Mouse (Mus musculus) heart, postnatal 36 days (tissue): ENCODE data around the gene Samd13. TPM values are rescaled to one million over a fixed set of nuclear protein-coding genes. Genes with fewer than 3 reads are reported as not detected.

ENCODE experiments used
- DNase-seq, 2 experiments: peaks; one replicate each; pipeline ENCODE4 v3.0.0; 2021 to 2022
- intact Hi-C: fragments of 180-260 bp; cut with DNase I; formaldehyde crosslinking; loops from one replicate; pipeline ENCODE4 v1.15.1; 2025
- total RNA-seq, 2 experiments: library from RNA; stranded (reverse); gene quantifications; 2 replicates each; pipeline ENCODE4 v1.2.3; 2021

Samd13 gene
- 1 to 10 TPM; 1.6 to 2.4 TPM for total RNA-seq

DNA sequence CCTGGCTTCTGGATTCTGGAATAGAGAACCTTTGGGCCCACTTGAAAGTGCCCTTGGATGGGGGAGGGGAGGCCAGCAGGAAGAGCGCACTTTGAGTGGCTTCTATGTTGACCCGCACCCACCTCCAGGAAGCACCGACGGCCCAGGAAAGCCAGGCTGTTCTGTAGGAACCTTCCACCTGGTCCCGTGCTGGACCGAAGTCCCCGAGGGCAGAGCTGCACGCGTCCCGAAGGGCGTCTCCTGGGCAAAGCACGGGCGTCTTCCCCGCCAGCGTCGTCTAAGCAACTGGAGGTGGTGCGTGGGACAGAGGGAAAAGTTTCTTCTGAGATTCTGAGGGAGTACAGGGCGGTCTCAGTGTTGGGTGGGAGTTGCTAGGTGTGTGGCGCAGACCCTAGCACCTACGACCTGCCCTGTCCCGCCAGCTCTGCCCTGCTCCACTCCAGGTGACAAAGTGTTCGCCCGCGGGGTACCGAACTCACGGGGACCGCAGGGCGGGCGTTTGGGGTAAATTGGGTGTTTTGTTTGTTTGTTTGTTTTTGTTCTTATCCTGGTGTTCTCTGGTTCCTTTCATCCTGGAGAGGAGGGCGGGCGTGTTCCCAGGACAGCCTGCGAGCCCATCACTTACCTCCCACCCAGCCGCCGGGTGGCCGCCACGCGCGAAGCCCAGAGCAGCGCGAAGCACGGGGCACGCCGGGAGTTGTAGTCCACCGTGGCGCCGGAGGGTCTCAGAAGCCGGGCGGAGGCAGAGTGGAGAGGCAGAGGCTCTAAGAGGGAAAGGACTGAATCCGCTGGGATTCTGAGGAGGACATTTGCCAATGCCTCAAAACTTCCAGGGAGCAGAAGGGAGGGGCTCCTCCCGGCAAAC lies at the start of gene Samd13:
TSS of gene Samd13 (minus strand) at position 782 of the 865 bp plus-strand sequence.
- intact Hi-C loops = loop anchor here (5.0 to 10.0 kb wide), 2 partner anchors 97 to 120 kb away; no protein-coding TSS in a partner anchor
- DNase-seq = peak; percentile 64 to 72

DNA sequence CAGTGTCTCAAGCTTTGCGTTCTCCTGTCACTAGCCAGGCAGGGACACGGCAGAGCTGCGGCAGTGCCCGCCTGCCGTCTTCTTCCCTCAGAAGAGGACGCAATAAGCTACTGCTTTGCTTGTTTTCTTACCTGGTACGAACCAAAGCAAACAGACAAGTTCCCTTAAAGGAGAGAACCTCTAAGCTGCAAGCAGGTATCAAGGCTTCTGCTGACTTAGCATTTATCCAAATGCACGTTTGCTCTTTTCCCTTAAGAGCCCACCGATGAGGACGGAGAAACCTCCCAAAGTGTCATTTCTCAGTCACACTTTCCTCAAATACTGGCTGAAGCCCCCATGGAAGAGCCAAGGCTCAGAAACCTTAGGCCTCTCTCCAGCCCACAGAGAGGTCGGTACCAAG lies 46.1 kb upstream of the Samd13 start:
- DNase-seq = no peak

DNA sequence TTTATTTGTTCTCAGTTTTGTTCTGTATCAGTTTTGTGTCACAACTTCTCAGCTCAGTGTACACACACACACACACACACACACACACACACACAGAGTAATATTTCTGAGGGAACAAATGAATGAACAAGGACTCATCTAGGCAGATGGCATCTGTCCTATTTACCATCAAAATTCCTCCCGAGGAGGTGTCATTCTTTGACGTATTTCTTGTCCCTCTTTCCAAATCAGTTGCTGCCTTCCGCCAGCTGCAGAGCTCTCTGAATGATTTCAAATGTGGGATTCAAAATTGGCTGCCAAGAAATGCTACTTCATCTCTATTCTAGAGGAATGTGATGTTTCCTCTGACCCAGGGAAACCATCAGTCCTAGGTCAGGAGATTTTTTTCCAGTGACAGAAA lies 37.6 kb upstream of the Samd13 start:
- intact Hi-C loops = no loop called here
- no peak for DNase-seq

More for the DNA sequence above, 46.1 kb upstream of the Samd13 start:
- intact Hi-C loops = loop anchor here (5.0 kb wide), 1 partner anchor 164 kb away; no protein-coding TSS in a partner anchor

DNA sequence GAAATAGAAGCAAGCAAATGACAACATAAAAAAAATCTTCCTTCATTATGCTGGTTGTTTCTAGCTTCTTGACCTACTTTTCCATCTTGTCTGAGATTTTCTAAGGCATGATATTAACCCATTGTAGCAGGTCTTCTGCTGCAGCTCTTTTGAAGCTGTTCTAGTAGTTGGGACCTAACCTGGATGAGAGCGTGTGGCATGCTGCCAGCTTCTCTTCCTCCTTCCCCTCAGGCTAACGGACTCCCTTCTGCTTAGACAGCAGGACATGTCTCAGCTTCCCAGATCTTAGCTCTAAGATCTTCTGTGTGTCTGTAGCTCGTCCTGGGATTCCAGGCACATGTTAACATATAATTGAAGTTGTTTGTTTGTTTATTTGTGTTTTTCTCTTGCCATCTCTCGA lies 34.3 kb upstream of the Samd13 start:
- DNase-seq = no peak
- intact Hi-C loops = no loop called here

DNA sequence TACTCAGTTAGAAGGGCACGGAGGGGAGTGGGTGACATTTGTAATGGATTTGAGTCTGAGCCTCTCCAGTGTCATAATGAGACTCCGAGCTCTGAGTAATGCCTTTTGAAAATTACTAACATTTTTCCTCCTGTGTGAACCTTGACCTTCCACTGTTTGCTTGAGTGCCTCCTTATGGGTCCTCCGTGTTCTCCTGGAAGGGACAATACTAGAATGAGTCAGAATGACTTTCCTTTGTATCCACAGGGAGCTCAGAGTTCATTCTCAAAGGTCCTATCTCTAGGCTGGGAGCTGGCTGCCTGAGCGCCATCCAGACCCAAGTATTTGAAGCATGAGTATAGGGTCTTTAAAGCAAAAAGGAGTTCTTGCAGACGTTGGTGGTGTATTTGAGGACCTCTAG lies 32.9 kb upstream of the Samd13 start:
- intact Hi-C loops = no loop called here
- no peak for DNase-seq

DNA sequence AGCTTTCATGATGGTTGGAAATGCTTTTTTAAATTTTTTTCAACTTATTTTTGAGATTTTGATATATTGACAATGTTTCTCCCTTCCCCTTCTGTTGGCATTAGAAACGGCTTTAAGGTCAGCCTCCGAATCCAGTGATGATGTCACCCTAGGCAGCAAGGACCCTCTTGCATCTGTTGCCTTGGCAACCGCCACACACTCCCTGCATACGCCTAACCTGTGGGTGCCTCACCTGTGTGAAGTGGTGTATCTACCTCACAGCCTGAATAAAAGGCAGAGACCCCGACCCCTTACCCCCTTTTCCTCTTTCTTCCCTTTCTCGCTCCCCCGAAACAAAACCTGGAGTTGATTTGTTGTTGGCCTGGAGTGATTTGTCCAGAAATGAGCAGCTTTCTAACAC lies 26.9 kb upstream of the Samd13 start:
- intact Hi-C loops = no loop called here

DNA sequence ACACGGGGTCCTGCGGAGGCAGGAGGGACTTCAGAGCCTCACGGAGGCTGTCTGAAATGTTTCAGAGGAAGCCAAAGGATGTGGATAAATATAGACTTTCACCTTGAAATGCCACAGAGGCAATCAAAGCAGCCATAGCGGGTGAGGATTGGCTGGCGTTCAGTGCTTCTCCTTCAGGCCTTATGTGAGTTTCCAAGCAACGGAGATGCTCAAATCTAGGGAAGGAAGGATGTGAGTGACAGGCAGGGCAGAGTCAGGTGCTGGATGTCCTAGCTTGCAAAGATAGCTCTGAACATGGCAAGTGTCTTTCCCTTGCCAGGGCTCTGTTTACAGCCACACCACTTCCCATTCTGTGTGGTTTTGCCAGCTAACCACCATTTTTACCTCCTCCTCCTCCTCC lies 26.2 kb upstream of the Samd13 start:
- intact Hi-C loops = no loop called here
- no peak for DNase-seq

More for the DNA sequence above, 26.9 kb upstream of the Samd13 start:
- no peak for DNase-seq

DNA sequence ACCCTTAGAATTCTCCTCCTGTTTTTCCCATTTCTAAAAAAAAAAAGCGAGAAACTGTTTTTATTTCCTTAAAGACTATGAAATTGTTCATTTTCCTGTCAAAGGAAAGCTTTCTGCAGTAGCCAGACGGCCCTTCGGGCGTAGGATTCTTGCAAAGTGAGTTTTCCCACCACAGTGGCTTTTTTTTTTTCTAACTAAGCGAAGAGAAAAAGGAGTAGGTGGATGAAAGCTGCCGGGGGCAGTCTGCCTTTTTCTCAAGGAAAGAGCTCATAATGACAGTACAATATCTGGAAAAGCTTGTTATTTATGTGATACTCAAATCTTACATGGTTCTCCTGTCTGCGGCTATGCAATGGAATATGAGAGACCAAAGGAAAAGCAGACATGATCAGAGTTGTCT lies 25.7 kb upstream of the Samd13 start:
- intact Hi-C loops = no loop called here

DNA sequence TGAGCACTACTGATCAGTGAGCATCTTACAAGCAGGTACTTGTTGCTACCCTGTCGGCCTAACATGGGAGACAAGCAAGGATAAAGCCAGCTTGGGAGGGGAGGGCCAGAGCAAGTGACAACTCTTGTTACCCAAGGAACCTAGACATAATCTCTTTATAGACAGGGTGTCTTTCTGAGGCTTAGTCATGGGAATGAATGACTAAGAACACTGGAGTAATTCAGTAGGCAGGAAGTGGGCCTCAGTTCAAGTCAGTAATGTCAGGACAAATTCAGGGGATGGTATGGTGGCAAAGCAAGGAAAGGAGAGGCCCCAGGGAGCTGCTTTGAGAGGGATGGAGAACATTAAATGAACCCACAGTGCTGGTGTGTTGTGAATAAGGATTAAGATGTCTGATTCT lies 23.7 kb upstream of the Samd13 start:
- no peak for DNase-seq
- intact Hi-C loops = no loop called here

More for the DNA sequence above, 25.7 kb upstream of the Samd13 start:
- no peak for DNase-seq

DNA sequence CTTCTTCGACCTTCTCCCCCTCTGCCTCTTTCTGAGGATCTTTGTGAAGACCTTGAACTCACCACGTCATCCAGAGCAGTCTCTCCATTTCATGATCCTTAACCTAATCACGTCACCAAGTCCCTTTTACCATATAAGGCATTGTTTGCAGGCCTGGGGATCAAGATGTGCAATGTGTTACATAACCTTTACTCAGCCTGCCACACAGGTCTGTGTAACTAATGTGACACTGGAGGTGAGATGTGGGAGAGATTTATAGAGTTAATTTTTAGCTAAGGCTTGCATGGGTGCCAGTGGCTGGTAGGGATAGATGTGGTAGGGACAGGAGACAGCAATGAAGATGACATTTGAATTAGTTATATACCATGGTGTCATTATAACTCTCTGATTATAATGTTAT lies 23.0 kb upstream of the Samd13 start:
- DNase-seq = no peak
- intact Hi-C loops = no loop called here

DNA sequence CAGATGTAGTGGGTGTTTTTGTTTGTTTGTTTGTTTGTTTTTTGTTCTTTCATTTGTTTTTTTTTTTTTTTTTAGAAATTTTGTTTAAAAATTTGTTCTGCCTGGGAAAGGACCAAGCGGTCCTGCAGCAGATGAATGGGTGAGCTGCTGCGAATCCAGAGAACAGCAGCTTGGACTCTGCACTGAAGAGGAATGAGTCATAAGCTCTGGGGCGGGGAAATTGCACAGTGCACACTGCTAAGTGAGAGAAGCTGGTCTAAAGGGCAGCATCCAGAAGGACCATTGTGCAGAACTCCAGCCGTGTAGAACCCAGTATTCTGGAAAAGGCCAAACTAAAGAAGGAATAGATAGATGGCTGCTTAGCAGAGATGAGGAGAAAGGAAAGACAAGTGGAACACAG lies 18.7 kb upstream of the Samd13 start:
- no peak for DNase-seq
- intact Hi-C loops = no loop called here

DNA sequence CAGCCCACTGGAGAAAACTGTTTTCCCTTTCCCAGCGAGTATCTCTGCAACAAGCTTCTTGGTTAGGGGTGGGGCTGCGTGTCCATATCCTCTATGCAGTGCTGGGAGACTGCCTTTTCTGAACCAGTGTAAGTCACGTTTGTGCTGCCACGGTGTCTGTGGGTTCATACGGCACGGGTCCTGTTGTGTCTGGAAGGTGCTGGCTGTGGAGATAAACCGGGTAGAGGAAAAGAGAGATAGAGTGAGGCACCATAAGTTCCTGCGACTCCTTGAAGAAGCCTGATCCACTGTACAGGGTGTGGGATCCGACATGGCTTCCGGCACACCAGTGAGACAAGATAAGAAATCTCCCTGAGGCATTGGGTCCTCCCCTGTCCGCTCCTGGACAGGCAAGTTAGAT lies 14.7 kb upstream of the Samd13 start:
- intact Hi-C loops = no loop called here
- peak in 1 of 2 experiments; percentile 18 for DNase-seq

DNA sequence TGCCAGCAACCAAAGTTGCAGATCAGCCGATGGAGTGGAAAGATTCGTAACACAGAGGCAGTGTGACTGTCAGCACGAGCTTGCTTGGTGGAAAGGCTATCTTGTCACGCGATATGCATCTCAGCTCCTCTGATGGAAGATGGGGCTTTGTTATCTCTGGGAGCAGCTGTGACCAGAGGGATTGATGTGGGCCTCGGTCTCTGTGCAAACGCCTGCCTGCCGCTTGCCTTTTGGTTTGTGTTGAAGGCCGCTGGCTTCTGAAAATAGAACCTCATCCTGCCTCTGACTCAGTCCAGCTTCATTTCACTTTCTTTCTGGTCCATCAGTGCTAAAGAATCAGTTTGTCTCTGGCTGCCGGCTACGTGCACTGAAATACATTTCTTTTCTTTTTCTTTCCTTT lies 13.6 kb upstream of the Samd13 start:
- intact Hi-C loops = no loop called here
- DNase-seq = no peak

DNA sequence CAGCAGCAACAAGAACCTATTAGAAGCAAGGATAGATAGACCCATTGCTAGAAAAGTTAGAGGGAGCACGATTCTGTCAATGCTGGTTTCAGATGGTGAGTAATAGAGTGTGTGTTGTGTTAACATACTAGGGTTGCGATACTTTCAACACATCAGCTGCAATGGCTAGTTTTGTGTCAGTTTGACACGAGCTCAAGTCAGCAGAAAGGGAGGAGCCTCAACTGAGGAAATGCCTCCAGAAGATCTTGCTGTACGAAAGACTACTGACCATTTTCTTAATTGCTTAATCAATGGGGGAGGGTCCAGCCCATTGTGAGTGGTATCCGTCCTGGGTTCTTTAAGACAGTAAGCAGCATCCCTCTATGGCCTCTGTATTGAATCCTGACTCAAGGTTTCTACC lies 7.2 kb upstream of the Samd13 start:
- intact Hi-C loops = no loop called here
- no peak for DNase-seq

DNA sequence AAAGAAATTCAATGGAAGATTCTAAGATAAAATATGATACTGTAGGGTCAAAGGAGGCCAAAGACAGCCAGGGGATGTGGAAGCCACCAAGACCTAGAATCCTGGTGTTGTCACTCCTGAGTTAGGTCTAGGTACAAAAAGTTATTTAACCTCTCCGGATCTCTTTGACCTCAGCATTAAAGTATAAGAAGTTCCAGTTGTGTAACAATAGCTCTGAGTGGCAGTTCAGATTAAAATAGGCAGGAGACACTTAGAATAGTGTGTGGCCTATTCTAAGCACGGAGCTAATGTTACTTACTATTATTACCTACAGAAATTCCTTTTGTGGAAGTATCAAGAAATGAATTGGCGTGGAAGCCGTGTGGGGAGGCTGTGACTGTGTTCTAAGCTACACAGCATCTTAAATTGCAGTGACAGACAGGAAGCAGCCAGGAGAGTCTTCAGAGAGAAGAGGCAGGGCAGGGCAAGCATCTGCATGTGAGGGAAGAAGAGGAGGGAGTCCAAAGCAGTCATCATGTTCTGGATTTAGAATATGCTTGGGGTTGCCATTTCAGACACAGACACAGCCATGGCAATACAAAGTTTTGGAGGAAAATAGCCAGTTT lies 1.8 kb upstream of the Samd13 start:
- intact Hi-C loops = loop anchor here (5.0 to 10.0 kb wide), 2 partner anchors 95 to 122 kb away; no protein-coding TSS in a partner anchor
- no peak for DNase-seq

DNA sequence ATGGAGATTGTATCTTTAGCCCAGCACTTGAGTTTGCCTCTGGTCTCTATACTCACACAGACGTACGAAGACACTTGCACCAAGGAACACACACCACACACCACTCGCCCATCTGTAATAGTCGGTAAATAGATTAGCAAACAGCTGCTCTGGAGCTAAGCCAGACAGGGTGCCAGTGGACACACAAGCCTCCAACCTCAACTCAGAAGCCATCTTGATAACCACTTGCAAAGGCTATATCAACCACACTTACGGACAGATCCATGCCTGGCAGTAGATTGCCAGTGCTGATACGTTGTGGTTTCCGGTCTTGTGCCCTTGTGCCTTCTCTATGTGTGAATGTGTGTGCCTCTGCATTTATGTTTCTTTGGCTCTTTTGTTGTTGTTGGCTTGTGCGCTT lies 1.0 kb upstream of the Samd13 start:
- DNase-seq = no peak
- intact Hi-C loops = loop anchor here (5.0 to 10.0 kb wide), 2 partner anchors 96 to 122 kb away; no protein-coding TSS in a partner anchor

DNA sequence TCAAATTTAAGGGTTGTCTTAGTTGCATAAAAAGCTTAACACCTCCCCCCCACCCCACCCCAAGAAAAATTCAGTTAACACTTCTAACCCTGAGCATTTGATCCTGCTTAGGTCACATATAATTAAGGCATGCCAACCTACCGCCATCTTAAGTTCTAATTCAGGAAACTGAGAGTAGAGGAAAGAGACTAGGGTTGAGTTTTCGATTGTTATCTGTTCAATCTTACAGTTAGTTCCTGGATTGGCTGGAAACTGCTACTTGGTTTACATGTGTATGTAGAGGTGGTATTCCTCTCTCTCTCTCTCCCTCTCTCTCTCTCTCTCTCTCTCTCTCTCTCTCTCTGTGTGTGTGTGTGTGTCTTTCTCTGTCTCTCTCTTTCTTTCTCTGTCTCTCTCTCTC lies 2.3 kb downstream of the Samd13 start:
- intact Hi-C loops = loop anchor here (10.0 kb wide), 1 partner anchor 118 kb away; no protein-coding TSS in a partner anchor
- DNase-seq = no peak

DNA sequence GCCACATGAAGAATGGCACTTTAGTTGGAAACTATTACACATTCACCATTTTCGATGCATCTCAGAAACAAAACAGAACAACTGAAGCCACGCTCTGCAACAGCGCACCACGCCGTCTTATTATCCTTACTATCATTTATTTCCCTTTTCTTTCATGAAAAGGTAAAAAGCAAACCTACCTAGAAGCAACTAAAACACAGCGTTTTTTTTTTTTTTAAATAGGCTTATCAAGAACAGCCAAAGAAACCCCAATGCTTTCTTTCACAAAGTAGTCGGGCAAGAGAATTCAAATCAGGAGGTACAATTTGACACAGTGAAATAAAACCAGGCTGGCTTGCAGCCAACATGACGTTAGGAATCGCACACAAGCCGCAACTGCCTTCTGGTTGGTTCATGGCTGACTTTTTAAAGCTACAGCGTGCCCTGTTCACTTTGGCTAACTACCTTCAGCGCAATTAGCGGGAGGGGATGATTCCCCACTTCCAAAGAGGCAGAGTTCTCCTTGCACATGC lies 3.2 kb downstream of the Samd13 start:
- intact Hi-C loops = loop anchor here (10.0 kb wide), 1 partner anchor 117 kb away; no protein-coding TSS in a partner anchor
- DNase-seq = peak; percentile 63 to 65

DNA sequence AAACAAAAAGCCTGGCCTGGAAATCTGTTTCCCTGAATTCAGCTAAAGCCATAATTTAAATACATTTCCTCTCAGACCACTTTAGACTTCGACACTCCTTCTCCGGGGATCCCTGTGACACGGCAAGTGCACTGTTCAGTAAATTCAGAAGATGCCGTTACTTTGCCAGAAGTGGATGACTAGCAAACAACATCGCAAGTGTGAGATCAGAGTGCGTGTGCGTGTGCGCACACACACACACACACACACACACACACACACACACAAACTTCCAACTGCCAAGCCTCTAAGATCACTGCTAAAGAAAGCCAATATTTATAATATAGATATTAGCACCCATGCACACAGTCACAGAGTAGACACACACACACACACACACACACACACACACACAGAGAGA lies 3.7 kb downstream of the Samd13 start:
- intact Hi-C loops = loop anchor here (10.0 kb wide), 1 partner anchor 117 kb away; no protein-coding TSS in a partner anchor
- DNase-seq = no peak

DNA sequence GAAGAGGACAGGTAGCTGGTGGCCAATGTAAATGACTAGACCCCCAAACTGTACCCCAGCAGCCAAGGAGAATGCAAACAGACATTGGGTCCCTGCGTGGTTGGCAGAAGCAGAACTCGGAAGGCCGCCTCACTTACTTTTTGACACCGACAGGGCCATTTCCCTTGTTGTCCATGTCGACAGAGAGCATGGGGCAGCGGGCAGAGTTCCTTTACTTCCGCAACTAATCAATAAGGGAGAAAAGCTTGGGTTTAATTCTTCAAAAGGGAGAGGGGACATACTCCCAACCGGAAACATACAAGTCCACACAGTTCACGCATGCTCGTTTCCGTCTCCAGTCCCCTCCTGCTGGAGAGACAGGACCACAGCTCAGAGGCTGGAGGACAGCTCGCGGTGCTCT lies 4.8 kb downstream of the Samd13 start:
- no peak for DNase-seq
- intact Hi-C loops = loop anchor here (10.0 kb wide), 1 partner anchor 116 kb away; no protein-coding TSS in a partner anchor

DNA sequence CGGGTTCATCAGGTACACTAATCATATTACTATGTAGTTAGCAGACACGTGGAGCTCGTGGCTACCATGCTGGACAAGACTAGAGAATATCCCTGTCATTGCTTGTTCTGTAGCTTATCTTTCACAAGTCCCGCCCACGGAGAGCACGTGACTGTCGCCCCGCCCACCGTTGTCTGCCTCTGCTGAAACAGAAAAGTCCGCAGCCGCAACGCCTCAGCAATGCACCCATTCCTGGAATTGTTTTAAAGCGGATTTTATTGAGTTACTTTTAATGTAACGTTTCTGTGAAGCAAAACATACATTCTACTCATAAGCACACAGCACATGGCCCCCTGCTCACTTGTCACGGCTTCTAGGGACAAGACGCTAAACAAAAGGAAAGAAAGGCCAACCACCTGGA lies 5.7 kb downstream of the Samd13 start:
- DNase-seq = no peak
- intact Hi-C loops = loop anchor here (10.0 kb wide), 1 partner anchor 115 kb away; no protein-coding TSS in a partner anchor
